Mouse (Mus musculus): Measurements from ENCODE around the gene Col13a1.

- TF ChIP-seq CTCF (conservative IDR thresholded peaks at IDR 0.05 in 1 of 2, IDR thresholded peaks at IDR 0.05 in 1 of 2; ENCODE audit: low read depth in 2 of 2, low read length in 2 of 2) (no peak), SMC3 (IDR thresholded peaks at IDR 0.05; ENCODE audit: low read depth, low read length) (no peak)
These were observed 155.2 kb downstream of the Col13a1 start for GRCm38 (mm10) chr10:61823731-61824115.
